12 mouse cellular contexts compared by ENCODE assay signal in genomic region chr9:120861788-120862345, GRCm38 (mm10).
DNase-seq lines count a peak whose midpoint lies in the region; ATAC-seq lines count a peak whose summit lies in the region.
"Had no signal": no experiment of that assay in that cellular context is flagged by ENCODE, and none has a peak within 500 bp of the region (broad histone marks: within the 10 kb centered on the region; RNA-seq: fewer than 3 reads in every experiment).

No protein-coding gene starts in this region.

- peak overlapping the region; percentile 31; the same call in 1 of the 2 replicates for H3K9ac ChIP-seq in limb, embryonic 13.5 days
- H3K9ac ChIP-seq in forebrain, embryonic 14.5 days (ENCODE audit: low read length) = 0 out of 2 replicates have a peak overlapping the region, but pooled peaks have one; percentile 32
- H3K9ac ChIP-seq: liver, embryonic 15.5 days had no signal

- ATAC-seq in limb, embryonic 13.5 days (ENCODE audit: low FRiP score, low read depth) = no peak
- peak; percentile 28; the same call in 1 of the 2 replicates for ATAC-seq in forebrain, embryonic 14.5 days
- ATAC-seq: activated CD4-positive, CD25-positive, alpha-beta regulatory T cell, adult 4 months had no signal

- no peak overlapping the region for H3K27ac ChIP-seq in limb, embryonic 13.5 days
- H3K27ac ChIP-seq in limb, embryonic 10.5 days = no peak overlapping the region
- H3K27ac ChIP-seq in forebrain, embryonic 14.5 days (ENCODE audit: low read depth, low read length) = peak overlapping the region; percentile 39; the same call in 1 of the 2 replicates
- peak overlapping the region; percentile 59; the same call in 1 of the 2 replicates for H3K27ac ChIP-seq in midbrain, embryonic 10.5 days (replicated peaks)
- H3K27ac ChIP-seq: layer of hippocampus, adult 2 months; liver, embryonic 15.5 days; macrophage had no signal

- no peaks in the 10 kb centered on the region for H3K9me3 ChIP-seq in limb, embryonic 13.5 days
- no peaks in the 10 kb centered on the region for H3K9me3 ChIP-seq in limb, embryonic 10.5 days (replicated peaks)
- no peaks in the 10 kb centered on the region for H3K9me3 ChIP-seq in forebrain, embryonic 14.5 days (replicated peaks; ENCODE audit: control insufficient read depth, low read length)
- no peaks in the 10 kb centered on the region for H3K9me3 ChIP-seq in midbrain, embryonic 10.5 days (replicated peaks)
- H3K9me3 ChIP-seq: liver, embryonic 15.5 days had no signal

- H3K4me2 ChIP-seq in limb, embryonic 13.5 days (replicated peaks) = no peak overlapping the region
- H3K4me2 ChIP-seq in forebrain, embryonic 14.5 days (ENCODE audit: low read length) = no peak overlapping the region
- H3K4me2 ChIP-seq: heart, embryonic 11.5 days; liver, embryonic 15.5 days had no signal

- H3K4me3 ChIP-seq in limb, embryonic 13.5 days = no peak overlapping the region
- H3K4me3 ChIP-seq in limb, embryonic 10.5 days = no peak overlapping the region
- no peak overlapping the region for H3K4me3 ChIP-seq in forebrain, embryonic 14.5 days (ENCODE audit: low read depth, low read length)
- H3K4me3 ChIP-seq in midbrain, embryonic 10.5 days = no peak overlapping the region
- H3K4me3 ChIP-seq: layer of hippocampus, adult 2 months; liver, embryonic 15.5 days had no signal

- H3K36me3 ChIP-seq in limb, embryonic 13.5 days = no peaks in the 10 kb centered on the region
- H3K36me3 ChIP-seq in limb, embryonic 10.5 days = no peaks in the 10 kb centered on the region
- no peaks in the 10 kb centered on the region for H3K36me3 ChIP-seq in forebrain, embryonic 14.5 days (ENCODE audit: control insufficient read depth, insufficient read depth, low read length)
- no peaks in the 10 kb centered on the region for H3K36me3 ChIP-seq in midbrain, embryonic 10.5 days
- H3K36me3 ChIP-seq: liver, embryonic 15.5 days had no signal

- no peaks in the 10 kb centered on the region for H3K27me3 ChIP-seq in limb, embryonic 13.5 days
- H3K27me3 ChIP-seq in limb, embryonic 10.5 days (ENCODE audit: low read depth, poor library complexity, severe bottlenecking) = no peaks in the 10 kb centered on the region
- no peaks in the 10 kb centered on the region for H3K27me3 ChIP-seq in forebrain, embryonic 14.5 days (replicated peaks; ENCODE audit: control insufficient read depth, insufficient read depth, low read length)
- H3K27me3 ChIP-seq in midbrain, embryonic 10.5 days (ENCODE audit: low read depth, poor library complexity, severe bottlenecking) = no peaks in the 10 kb centered on the region
- H3K27me3 ChIP-seq: liver, embryonic 15.5 days had no signal

- H3K4me1 ChIP-seq in limb, embryonic 13.5 days = peaks cover 17% of the 10 kb centered on the region
- peaks cover 12% of the 10 kb centered on the region for H3K4me1 ChIP-seq in limb, embryonic 10.5 days
- H3K4me1 ChIP-seq in forebrain, embryonic 14.5 days (ENCODE audit: control insufficient read depth, insufficient read depth, low read length) = peaks cover 23% of the 10 kb centered on the region
- H3K4me1 ChIP-seq in midbrain, embryonic 10.5 days = peaks cover 32% of the 10 kb centered on the region
- H3K4me1 ChIP-seq: liver, embryonic 15.5 days had no signal

- DNase-seq in limb, embryonic 10.5 days (ENCODE audit: low spot score) = no peak
- peak; percentile 45 for DNase-seq in forebrain, embryonic 14.5 days (ENCODE audit: low spot score)
- peak; percentile 17 for DNase-seq in midbrain, embryonic 10.5 days (ENCODE audit: low spot score)
- DNase-seq in retina, postnatal 1 day = peak; percentile 80
- no peak for DNase-seq in cerebellum, postnatal 25 days
- DNase-seq in urinary bladder, adult 18-20 months (ENCODE audit: low spot score in 2 of 2) = no peak

- 80% methylated on average over 12 of the region's 12 CpGs for WGBS in limb, embryonic 13.5 days
- WGBS in limb, embryonic 10.5 days = 81% methylated on average over 12 of the region's 12 CpGs
- 48% methylated on average over 12 of the region's 12 CpGs for WGBS in forebrain, embryonic 14.5 days
- 79% methylated on average over 12 of the region's 12 CpGs for WGBS in midbrain, embryonic 10.5 days

Comparison
In these comparisons a context has a peak if more than half of its experiments do, and no peak if none do; other contexts are left out.
1. H3K27ac ChIP-seq: peak in forebrain, embryonic 14.5 days (single experiment) and midbrain, embryonic 10.5 days (single experiment); none in limb, embryonic 13.5 days (single experiment) and limb, embryonic 10.5 days (single experiment).
2. DNase-seq: peak in forebrain, embryonic 14.5 days (single experiment), midbrain, embryonic 10.5 days (single experiment) and retina, postnatal 1 day (single experiment); none in limb, embryonic 10.5 days (single experiment), cerebellum, postnatal 25 days (0 of 2) and urinary bladder, adult 18-20 months (0 of 2).